Mouse (Mus musculus) hindbrain, embryonic 12.5 days (tissue): ENCODE data around the gene Mdm2. TPM values are rescaled to one million over a fixed set of nuclear protein-coding genes. Genes with fewer than 3 reads are reported as not detected.
"Not testable (repeated sequence)": the region's sequence is repeated elsewhere in the genome, so short reads cannot be mapped to it uniquely, and the experiment has no call there.

ENCODE experiments used
- ATAC-seq: fragments of 200-750 bp; cut with Nextera tagmentation; 2 replicates; pipeline ENCODE4 v1.8.0; 2017; ENCODE audit warnings: moderate TSS enrichment; ENCODE audit not compliant: low FRiP score
- H3K27ac ChIP-seq: fragments of 300-500 bp; sonication (generic); 2 replicates; pipeline ENCODE4 v1.5.1; 2016; ENCODE audit warnings: mild to moderate bottlenecking
- H3K27me3 ChIP-seq: fragments of 300-500 bp; sonication (generic); 2 replicates; pipeline ENCODE4 v1.6.1; 2016; ENCODE audit warnings: mild to moderate bottlenecking
- H3K36me3 ChIP-seq: fragments of 300-500 bp; sonication (generic); 2 replicates; pipeline ENCODE4 v1.6.1; 2016; ENCODE audit warnings: mild to moderate bottlenecking
- H3K4me1 ChIP-seq: fragments of 300-500 bp; sonication (generic); 2 replicates; pipeline ENCODE4 v1.6.1; 2016
- H3K4me2 ChIP-seq: fragments of 300-500 bp; sonication (generic); replicated peaks from 2 replicates; pipeline ENCODE4 v1.6.1; 2016; ENCODE audit warnings: mild to moderate bottlenecking
- H3K4me3 ChIP-seq: fragments of 300-500 bp; sonication (generic); 2 replicates; pipeline ENCODE4 v1.5.1; 2016; ENCODE audit warnings: mild to moderate bottlenecking
- H3K9ac ChIP-seq: fragments of 300-500 bp; sonication (generic); 2 replicates; pipeline ENCODE4 v1.6.1; 2016; ENCODE audit warnings: mild to moderate bottlenecking, moderate library complexity
- H3K9me3 ChIP-seq: fragments of 300-500 bp; sonication (generic); replicated peaks from 2 replicates; pipeline ENCODE4 v1.6.1; 2016; ENCODE audit warnings: mild to moderate bottlenecking
- WGBS: fragments of 180-500 bp; shearing (Covaris S2); methylation state at CpG from one replicate; pipeline ENCODE4 v1.1.7; 2016; 5-methylcytosine and 5-hydroxymethylcytosine counted together
- polyA plus RNA-seq: library from polyadenylated mRNA; unstranded; fragments of >200 nt; fragmentation: Nextera tagmentation; extraction: Ambion mirVana; gene quantifications from 2 replicates; pipeline ENCODE4 v1.2.1, GENCODE M21; 2016

Gene Mdm2
- polyA plus RNA-seq, 1 experiment from 2014 or later: 69.2 TPM

DNA sequence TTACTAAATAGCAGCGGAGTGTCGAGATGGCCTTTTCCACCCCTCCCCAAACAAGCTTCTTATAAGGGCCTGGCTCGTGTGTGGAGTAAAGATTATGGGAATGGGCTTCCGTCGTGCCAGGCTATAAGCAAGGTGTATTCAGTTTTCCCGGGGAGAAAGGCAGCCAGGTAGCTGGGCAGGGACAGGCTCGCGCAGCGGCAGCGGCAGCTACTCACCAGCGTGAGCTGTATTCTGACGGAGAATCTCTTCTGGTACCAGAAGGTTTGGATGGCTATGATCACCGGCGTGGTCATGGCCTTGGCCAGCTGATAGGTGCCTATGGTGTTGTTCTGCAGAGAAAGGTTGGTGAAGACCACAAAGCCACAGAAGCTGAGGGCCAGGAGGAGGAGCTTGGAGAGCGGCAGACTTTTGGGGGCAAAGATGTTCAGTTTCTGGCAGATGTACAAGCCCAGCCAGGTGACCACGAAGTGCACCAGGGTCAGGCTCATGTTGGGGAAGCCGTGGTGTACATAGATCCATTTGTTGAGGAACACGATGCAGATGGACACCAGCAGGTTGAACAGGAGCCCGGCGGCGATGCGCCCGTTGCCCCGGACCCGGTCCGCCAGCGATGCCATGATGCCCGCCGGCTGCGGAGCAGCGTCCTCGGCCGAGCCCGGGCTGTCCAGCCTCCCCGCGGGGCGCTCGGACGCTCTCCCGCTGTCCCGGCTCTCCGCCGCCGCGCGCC lies 35.2 kb upstream of the Mdm2 start:
- peak overlapping the region; percentile 47 for H3K4me3 ChIP-seq
- peaks cover 23% of the 10 kb centered on the region for H3K4me1 ChIP-seq
- 1% methylated on average over 14 of the region's 46 CpGs for WGBS
- peaks cover 26% of the 10 kb centered on the region for H3K36me3 ChIP-seq
- H3K27ac ChIP-seq: peak overlapping the region; percentile 57; the same call in 1 of the 2 replicates
- H3K4me2 ChIP-seq: peak overlapping the region; percentile 62
- not testable (repeated sequence) for H3K9me3 ChIP-seq, H3K27me3 ChIP-seq
- ATAC-seq: peak; percentile 70
- peak overlapping the region; percentile 72 for H3K9ac ChIP-seq

DNA sequence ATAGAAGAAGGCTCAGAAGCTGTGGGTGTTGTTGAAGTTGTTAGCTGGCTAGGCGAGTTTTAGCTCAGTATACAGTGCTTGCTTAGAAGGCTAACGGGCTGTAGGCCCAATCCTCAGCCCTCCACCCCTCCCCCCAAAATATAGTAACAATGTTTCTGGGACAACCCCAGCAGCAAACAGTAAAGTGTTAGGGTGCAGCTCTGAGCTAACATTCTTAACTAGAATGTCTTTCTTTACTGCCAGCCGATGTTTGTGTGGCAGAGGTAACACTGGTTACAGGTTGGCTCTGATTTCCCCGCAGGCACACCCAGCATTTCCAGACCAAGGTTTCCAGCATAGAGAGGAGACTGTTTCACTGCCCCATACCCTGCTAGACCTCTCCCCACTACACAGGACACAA lies 33.4 kb upstream of the Mdm2 start:
- peaks cover 23% of the 10 kb centered on the region for H3K4me1 ChIP-seq
- H3K36me3 ChIP-seq: peaks cover 28% of the 10 kb centered on the region
- H3K4me2 ChIP-seq: peak overlapping the region; percentile 62
- no peak overlapping the region for H3K9ac ChIP-seq
- H3K9me3 ChIP-seq: no peaks in the 10 kb centered on the region
- no peaks in the 10 kb centered on the region for H3K27me3 ChIP-seq
- WGBS: 84% methylated on average over 4 of the region's 4 CpGs
- no peak overlapping the region for H3K4me3 ChIP-seq
- no peak overlapping the region for H3K27ac ChIP-seq
- no peak for ATAC-seq

DNA sequence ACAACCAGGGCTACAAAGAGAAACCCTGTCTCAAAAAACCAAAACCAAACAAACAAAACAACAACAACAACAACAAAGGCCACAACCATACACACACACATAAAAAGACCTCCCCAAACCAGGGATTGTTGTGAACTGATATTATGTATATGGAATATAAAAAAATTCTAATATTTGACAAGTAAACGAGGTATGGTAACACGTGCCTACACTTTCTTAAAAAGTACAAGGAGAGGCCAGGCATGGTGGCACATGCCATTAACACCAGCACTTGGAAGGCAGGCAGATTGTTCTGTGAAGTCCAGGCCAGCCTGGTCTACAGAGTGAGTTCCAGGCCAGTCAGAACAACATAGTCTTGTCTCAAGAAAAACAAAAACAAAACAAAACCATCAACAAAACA lies 32.6 kb upstream of the Mdm2 start:
- Histone ChIP-seq H3K4me3 (no peak overlapping the region), H3K4me1 (peaks cover 23% of the 10 kb centered on the region), H3K27ac (no peak overlapping the region), H3K4me2 (no peak overlapping the region), H3K9ac (no peak overlapping the region), H3K27me3 (no peaks in the 10 kb centered on the region), H3K36me3 (peaks cover 31% of the 10 kb centered on the region), H3K9me3 (no peaks in the 10 kb centered on the region)
- 95% methylated on average over 2 of the region's 2 CpGs for WGBS
- ATAC-seq: no peak

DNA sequence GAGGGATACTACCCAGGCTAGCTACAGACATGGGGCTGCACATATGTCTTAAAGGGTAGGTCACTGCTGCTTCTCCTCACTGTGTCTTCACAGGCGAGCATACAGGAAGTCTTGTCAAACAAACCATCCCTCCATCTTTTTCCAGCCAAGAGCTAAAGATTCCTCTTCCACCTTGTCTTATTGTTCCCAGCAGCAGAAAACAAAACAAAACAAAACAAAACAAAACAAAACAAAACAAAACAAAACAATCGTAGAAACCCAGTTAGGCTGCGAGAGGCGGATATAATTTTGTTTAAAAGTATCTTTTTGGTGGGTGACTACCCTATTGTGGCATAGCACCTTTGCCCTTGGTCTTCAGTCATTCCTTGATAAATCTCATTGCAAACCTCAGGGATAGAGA lies 32.1 kb upstream of the Mdm2 start:
- no peak for ATAC-seq
- no peaks in the 10 kb centered on the region for H3K27me3 ChIP-seq
- H3K4me3 ChIP-seq: no peak overlapping the region
- no peak overlapping the region for H3K4me2 ChIP-seq
- WGBS: 90% methylated on average over 4 of the region's 4 CpGs
- no peak overlapping the region for H3K9ac ChIP-seq
- no peak overlapping the region for H3K27ac ChIP-seq
- peaks cover 23% of the 10 kb centered on the region for H3K4me1 ChIP-seq
- H3K9me3 ChIP-seq: no peaks in the 10 kb centered on the region
- H3K36me3 ChIP-seq: peaks cover 37% of the 10 kb centered on the region

DNA sequence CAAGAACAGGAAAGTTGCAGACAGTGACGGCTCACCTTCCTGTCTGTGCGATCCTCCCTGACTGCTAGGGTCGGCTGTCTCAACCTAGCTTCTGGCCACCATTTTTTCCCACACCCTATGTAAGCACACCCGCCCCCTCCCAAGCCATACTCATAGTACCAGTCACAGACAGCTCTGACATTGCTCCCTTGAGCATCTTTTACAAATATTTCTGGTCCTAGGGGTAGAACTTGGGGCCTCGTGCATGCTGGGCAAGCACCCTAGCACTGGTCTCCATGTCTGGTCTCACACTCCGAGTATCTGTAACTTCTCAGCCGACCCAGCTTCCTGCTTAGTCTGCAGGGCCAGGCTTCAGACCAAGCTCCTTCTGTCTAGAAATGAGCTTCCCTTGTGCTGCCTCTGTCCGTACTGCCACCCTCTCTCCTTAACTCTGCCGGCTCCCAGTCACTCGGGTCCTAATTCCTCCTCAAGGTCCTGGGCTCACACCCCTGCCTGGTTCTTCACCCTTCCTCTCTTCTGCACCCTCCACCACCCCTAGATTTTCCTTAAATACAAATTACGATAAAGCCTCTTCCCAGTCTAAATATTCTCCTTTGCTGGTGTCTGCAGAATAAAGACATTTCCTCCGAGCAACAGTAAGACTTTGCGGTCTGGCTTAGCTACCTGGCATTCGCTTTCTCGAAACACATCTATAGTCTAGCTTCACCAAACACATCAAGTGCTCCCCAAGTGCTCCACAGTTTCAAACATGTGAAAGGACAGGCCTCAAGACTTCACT lies 31.3 kb upstream of the Mdm2 start:
- peaks cover 23% of the 10 kb centered on the region for H3K4me1 ChIP-seq
- no peak for ATAC-seq
- no peak overlapping the region for H3K4me3 ChIP-seq
- H3K9me3 ChIP-seq: no peaks in the 10 kb centered on the region
- peak overlapping the region; percentile 66; the same call in 1 of the 2 replicates for H3K27ac ChIP-seq
- H3K4me2 ChIP-seq: no peak overlapping the region
- H3K9ac ChIP-seq: peak overlapping the region; percentile 23; the same call in 1 of the 2 replicates
- WGBS: 87% methylated on average over 15 of the region's 15 CpGs
- peaks cover 44% of the 10 kb centered on the region for H3K36me3 ChIP-seq
- H3K27me3 ChIP-seq: no peaks in the 10 kb centered on the region

DNA sequence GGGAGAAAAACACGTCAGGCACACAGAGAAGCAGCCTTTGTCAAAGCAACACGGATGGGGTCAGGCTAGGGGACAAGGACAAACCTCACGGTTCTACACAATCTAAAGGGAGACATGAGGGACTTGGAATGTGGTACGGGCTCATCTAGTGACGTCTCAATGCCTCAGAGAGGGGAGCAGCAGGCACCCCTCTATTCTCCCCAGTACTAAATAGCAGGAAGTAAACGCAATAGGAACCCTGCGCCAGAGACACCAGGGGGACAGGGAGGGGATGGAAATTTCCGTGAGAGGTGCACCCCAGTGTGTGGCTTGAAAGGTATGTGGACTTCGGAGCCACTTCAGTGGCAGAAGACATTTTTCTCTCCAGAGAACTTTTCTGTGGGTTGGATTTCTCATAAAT lies 30.4 kb upstream of the Mdm2 start:
- Histone ChIP-seq H3K27ac (0 out of 2 replicates have a peak overlapping the region, but pooled peaks have one; percentile 66), H3K4me2 (no peak overlapping the region), H3K27me3 (no peaks in the 10 kb centered on the region), H3K36me3 (peaks cover 54% of the 10 kb centered on the region), H3K4me1 (peaks cover 23% of the 10 kb centered on the region), H3K9ac (no peak overlapping the region), H3K4me3 (no peak overlapping the region), H3K9me3 (no peaks in the 10 kb centered on the region)
- WGBS: 86% methylated on average over 9 of the region's 9 CpGs
- no peak for ATAC-seq

DNA sequence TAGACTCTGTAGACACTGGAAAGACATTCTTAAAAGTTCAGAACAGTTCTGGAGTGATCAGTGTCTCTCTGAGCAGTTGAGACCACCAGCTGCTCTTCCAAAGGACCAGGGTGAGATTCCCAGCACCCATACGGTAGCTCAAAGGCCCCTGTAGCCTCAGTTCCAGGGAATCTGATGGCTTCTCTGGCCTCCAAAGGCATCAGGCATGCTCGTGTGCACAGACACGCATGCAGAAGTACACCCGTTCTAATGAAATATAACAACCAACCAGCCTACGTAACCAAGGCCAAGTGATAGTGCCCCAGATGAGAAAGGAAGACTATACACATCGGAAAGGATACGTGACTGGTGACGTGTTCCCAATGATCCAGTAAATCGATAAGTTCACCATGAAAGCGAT lies 29.6 kb upstream of the Mdm2 start:
- no peak overlapping the region for H3K4me3 ChIP-seq
- H3K9ac ChIP-seq: no peak overlapping the region
- no peak overlapping the region for H3K27ac ChIP-seq
- H3K4me2 ChIP-seq: no peak overlapping the region
- H3K9me3 ChIP-seq: no peaks in the 10 kb centered on the region
- no peak for ATAC-seq
- whole genome bisulfite sequencing: 97% methylated on average over 10 of the region's 10 CpGs
- peaks cover 21% of the 10 kb centered on the region for H3K4me1 ChIP-seq
- H3K27me3 ChIP-seq: no peaks in the 10 kb centered on the region
- peaks cover 57% of the 10 kb centered on the region for H3K36me3 ChIP-seq

DNA sequence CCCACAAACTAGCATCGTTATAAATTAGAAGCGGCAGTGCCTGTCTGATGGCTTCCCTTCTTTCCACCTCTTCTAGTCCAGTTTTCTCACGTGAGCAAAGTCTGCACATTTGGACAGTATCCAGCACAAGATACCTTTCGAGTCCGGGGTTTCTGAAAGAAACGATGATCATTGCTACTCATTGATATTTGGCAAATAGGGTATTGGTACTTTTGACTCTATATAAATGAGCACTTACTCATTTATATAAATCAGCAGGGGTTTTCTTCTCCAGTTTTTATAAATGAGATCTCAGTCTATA lies 29.0 kb upstream of the Mdm2 start:
- H3K36me3 ChIP-seq: peaks cover 57% of the 10 kb centered on the region
- ATAC-seq: no peak
- 97% methylated on average over 6 of the region's 6 CpGs for WGBS

DNA sequence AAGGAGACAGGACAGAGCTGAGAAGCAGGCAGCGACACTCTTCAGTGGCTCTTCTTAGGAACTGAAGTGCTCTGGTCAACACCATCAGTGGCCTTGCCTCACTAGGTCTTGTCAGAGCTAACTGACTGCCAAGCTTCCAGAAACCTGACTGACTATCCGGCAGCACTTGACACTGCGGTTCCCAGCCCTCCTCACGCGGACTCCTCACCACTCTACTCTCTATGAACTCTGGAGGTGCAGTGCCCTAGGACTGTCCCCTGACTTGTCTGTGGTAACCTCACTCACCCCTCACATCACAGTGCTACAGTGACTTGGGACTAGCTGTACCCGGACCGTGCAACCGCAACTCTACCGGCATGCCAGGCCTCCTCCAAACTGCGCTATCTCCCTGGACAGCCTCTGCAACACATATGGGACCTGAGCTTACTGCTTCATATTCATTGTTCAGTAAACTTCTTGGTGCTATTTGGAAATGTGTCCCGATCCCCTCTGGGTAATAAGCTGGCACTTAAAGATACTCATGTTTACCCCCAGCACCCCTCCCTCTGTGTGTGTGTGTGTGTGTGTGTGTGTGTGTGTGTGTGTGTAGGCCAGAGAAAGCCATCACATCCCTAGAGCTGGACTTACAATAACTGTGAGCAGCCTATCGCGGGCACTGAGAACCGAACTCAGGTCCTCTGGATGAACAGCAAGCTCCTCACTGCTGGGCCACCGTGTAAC lies 28.5 kb upstream of the Mdm2 start:
- no peak overlapping the region for H3K9ac ChIP-seq
- no peak overlapping the region for H3K4me2 ChIP-seq
- peaks cover 57% of the 10 kb centered on the region for H3K36me3 ChIP-seq
- ATAC-seq: no peak
- H3K4me3 ChIP-seq: no peak overlapping the region
- H3K9me3 ChIP-seq: no peaks in the 10 kb centered on the region
- no peaks in the 10 kb centered on the region for H3K27me3 ChIP-seq
- peaks cover 10% of the 10 kb centered on the region for H3K4me1 ChIP-seq
- 91% methylated on average over 15 of the region's 15 CpGs for WGBS
- H3K27ac ChIP-seq: no peak overlapping the region

More for the DNA sequence above, 29.0 kb upstream of the Mdm2 start:
- Histone ChIP-seq H3K27me3 (no peaks in the 10 kb centered on the region), H3K9ac (no peak overlapping the region), H3K4me1 (peaks cover 15% of the 10 kb centered on the region), H3K9me3 (no peaks in the 10 kb centered on the region), H3K27ac (no peak overlapping the region), H3K4me2 (no peak overlapping the region), H3K4me3 (no peak overlapping the region)

DNA sequence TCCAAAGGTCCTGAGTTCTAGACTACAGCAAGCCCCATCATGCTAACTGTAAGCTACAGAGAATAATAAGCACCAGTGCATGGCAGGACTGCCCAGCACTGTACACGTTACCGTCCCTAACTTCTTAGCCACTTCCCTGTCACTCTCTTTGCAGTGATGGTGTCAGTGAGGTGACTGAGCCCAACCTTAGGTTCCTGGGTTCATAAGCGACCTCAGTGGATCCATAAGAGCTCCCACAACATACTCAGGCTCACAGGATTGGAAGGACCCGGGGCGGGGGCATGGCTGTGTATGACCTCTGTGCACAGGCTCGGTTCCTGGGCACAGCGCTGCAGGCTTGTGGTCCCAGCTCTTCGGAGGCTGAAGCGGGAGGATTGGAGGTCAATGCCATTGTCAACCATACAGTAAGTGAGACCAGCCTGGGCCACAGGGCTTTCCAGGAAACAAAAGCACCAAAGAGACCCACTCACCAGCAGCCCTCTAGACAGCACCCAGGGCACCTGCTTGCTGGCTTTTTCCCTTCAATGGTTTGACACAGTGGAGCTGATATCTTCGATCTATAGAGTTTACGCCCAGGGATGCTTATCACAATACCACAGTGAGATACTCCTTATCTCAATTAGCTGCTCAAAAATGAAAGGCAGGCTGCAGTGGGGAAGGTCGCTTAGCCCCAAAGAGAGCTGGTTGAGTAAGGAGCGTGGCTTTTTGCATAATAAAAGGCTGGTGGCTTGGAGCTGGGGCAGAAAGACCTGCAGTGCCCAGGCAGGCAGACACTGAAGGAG lies 27.8 kb upstream of the Mdm2 start:
- Histone ChIP-seq H3K27me3 (no peaks in the 10 kb centered on the region), H3K4me2 (no peak overlapping the region), H3K4me3 (no peak overlapping the region), H3K9ac (no peak overlapping the region), H3K9me3 (no peaks in the 10 kb centered on the region), H3K4me1 (peaks cover 4% of the 10 kb centered on the region; the same call in 1 of the 2 replicates), H3K27ac (no peak overlapping the region), H3K36me3 (peaks cover 57% of the 10 kb centered on the region)
- 83% methylated on average over 13 of the region's 13 CpGs for WGBS
- ATAC-seq: no peak

DNA sequence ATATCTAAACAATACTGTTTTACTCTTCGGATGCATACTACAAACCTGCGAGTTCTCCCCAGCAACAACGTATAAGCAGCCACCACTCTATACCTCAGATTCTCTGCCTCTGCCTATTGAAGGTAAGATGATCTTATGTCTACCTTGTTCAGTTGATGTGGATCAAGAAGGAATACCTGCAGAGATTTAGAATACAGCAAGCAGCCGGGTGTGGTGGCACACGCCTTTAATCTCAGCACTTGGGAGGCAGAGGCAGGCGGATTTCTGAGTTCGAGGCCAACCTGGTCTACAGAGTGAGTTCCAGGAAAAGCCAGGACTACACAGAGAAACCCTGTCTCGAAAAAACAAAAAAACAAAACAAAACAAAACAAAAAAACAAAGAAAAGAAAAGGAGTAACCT lies 26.9 kb upstream of the Mdm2 start:
- not testable (repeated sequence) for H3K27ac ChIP-seq, H3K9ac ChIP-seq, H3K27me3 ChIP-seq, H3K4me1 ChIP-seq, H3K4me2 ChIP-seq, H3K9me3 ChIP-seq, H3K4me3 ChIP-seq, ATAC-seq
- H3K36me3 ChIP-seq: peaks cover 57% of the 10 kb centered on the region
- 92% methylated on average over 8 of the region's 8 CpGs for WGBS

DNA sequence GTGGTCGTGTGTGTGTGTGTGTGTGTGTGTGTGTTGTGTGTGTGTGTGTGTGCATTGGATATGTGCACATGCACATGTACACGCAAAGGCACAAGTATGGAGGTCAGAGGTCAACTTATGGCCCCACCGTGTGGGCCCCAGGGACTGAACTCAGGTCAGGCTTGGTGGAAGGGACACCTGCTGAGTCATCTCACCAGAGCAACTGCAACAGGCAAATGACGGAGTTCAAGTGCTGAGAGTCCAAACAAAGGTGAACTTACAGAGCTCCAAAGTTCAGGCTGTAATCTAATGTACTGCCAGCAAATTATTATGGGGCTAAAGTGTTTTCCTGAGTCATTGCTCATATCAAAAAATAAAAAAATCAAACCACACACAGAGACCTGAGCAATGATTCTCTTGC lies 26.5 kb upstream of the Mdm2 start:
- ATAC-seq: no peak
- 79% methylated on average over 4 of the region's 4 CpGs for WGBS

More for the DNA sequence above, 26.5 kb upstream of the Mdm2 start:
- Histone ChIP-seq H3K4me3 (no peak overlapping the region), H3K27ac (no peak overlapping the region), H3K9me3 (no peaks in the 10 kb centered on the region), H3K27me3 (no peaks in the 10 kb centered on the region), H3K4me1 (peaks cover 4% of the 10 kb centered on the region; the same call in 1 of the 2 replicates), H3K9ac (no peak overlapping the region), H3K4me2 (no peak overlapping the region), H3K36me3 (peaks cover 57% of the 10 kb centered on the region)
